Mouse (Mus musculus) G1E (cell line): ENCODE measurements around the gene Coa6.

Source experiments
- CTCF ChIP-seq: IDR thresholded peaks from 2 replicates; pipeline ENCODE4 v1.5.1; 2012; ENCODE audit warnings: low read depth, low read length, inconsistent platforms, mixed read lengths
- GATA1 ChIP-seq: IDR thresholded peaks from 2 replicates; pipeline ENCODE4 v1.6.1; 2012; ENCODE audit warnings: borderline replicate concordance, low read length, inconsistent platforms, mixed read lengths
- POLR2AphosphoS5 ChIP-seq: IDR thresholded peaks from 2 replicates; pipeline ENCODE4 v1.6.1; 2012; ENCODE audit warnings: low read depth, low read length, inconsistent platforms; ENCODE audit not compliant: insufficient replicate concordance
- TAL1 ChIP-seq: conservative IDR thresholded peaks from 2 replicates; pipeline ENCODE4 v1.6.1; 2012; ENCODE audit warnings: low read depth, low read length, inconsistent platforms, mixed read lengths

- TF ChIP-seq CTCF (no peak), TAL1 (no peak), GATA1 (no peak), POLR2AphosphoS5 (no peak)
Measured at GRCm38 (mm10) chr8:126405030-126405429, 17.3 kb upstream of the Coa6 start.
